Mouse (Mus musculus) small intestine, adult 2 months (tissue): ENCODE measurements around the gene Tmem229b.

ENCODE experiments used
- CTCF ChIP-seq: fragments of 200-500 bp; IDR thresholded peaks from 2 replicates; pipeline ENCODE4 v1.5.1; 2012; ENCODE audit warnings: low read depth, mild to moderate bottlenecking, control low read depth, inconsistent platforms, low read length, moderate library complexity, mixed read lengths; ENCODE audit not compliant: insufficient replicate concordance, insufficient read length; ENCODE audit errors: extremely low read depth
- POLR2A ChIP-seq: fragments of 200-500 bp; IDR thresholded peaks from 2 replicates; pipeline ENCODE4 v1.6.1; 2012; ENCODE audit warnings: low read depth, mild to moderate bottlenecking, control low read depth, inconsistent platforms, low read length, moderate library complexity

- TF ChIP-seq POLR2A = no peak
- no peak for TF ChIP-seq CTCF
Observed at GRCm38 (mm10) chr12:78977078-78977477, 30.3 kb downstream of the Tmem229b start.
